Mouse (Mus musculus) erythroblast, embryonic 14.5 days (primary cell): ENCODE data around the gene Tmem185b.

Experiments used
- GATA1 ChIP-seq: IDR thresholded peaks from 2 replicates; pipeline ENCODE4 v1.6.1; 2012; ENCODE audit warnings: low read length, inconsistent platforms, mixed read lengths
- TAL1 ChIP-seq: IDR thresholded peaks from 3 replicates; pipeline ENCODE4 v1.6.1; 2012; ENCODE audit warnings: low read length, inconsistent platforms, mixed read lengths

- TF ChIP-seq TAL1 (no peak), GATA1 (no peak)
Measured at GRCm38 (mm10) chr1:119537651-119538050, 11.7 kb downstream of the Tmem185b start.
